Mouse (Mus musculus) thymus, adult 2 months (tissue): Measurements from ENCODE around the gene Akap5.

Experiments used
- CTCF ChIP-seq: fragments of 200-500 bp; IDR thresholded peaks from 2 replicates; pipeline ENCODE4 v1.5.1; 2012; ENCODE audit warnings: mild to moderate bottlenecking, control low read depth, low read length, moderate library complexity, borderline replicate concordance; ENCODE audit not compliant: control insufficient read depth, poor library complexity, insufficient read depth; ENCODE audit errors: extremely low read depth
- POLR2A ChIP-seq: fragments of 200-500 bp; IDR thresholded peaks from 2 replicates; pipeline ENCODE4 v1.6.1; 2012; ENCODE audit warnings: mild to moderate bottlenecking, low read length, control low read depth, moderate library complexity; ENCODE audit not compliant: control insufficient read depth, poor library complexity, insufficient read depth; ENCODE audit errors: extremely low read depth

GRCm38 (mm10) chr12:76299361-76299906, 25.3 kb upstream of the Akap5 start:
- TF ChIP-seq CTCF (no peak), POLR2A (no peak)
